Mouse (Mus musculus): ENCODE results near the gene Thap7.

The Thap7 gene

DNA sequence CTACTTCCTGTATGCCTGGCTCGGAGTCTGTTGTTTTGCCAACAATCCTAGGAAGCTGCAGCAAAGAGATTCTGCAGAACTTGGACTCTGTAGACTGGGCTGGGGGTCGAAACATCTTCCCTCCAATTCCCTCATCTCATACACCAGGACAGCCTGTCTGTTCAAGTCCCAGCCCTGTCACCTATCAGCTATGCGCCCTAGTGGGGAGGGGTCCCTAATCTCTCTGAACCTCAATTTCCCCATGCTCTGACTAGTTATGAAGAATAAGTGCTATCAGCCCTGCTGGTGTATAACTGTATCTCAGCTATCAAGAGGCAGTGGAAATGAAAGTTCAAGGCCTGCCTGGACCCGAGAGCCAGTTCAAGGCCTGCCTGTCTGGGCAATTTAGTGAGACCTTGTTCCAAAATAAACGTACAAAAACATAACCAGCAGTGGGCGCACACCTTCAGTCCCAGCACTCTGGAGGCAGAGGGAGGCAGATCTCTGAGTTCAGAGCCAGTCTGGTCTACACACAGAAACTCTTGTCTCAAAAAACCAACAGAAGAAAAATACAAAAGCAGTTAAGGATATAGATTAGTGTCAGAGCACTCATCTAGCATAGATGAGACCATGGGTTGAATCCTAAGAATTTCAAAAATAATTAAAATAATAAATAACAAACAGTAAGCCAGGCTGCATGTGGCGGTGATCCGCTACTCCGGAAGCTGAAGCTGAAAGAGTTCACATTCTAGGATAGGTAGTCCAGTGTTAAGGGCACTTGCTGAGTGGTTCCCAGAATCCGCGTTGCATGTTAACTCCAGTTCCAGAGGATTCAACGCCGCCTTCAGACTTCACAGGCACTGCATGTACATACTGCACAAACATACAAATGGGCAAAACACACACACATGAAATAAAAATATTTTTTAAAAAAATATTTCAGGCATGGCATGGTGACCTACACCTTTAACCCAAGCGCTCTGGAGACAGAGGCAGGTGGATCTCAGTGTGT lies 42.2 kb downstream of the Thap7 start:
- DNase-seq = no peak

DNA sequence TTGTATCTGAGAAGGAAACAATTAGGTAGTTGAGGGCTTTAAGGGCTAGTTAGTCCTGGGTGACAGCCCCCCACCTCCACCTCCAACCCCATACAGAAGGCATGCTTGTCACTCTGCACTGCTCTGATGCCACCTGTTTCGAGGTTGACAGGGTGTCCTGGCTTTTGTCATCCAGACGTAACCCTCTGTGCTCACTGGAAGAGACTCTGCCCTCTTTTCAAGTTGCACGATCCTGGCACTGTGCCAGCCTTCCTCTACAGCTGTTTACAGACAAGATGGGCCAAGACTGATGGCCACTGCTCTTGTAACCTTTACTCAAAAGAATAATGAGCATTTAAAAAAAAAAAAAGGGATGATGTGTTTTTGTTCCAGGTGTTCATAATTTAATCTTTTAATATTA lies 44.4 kb downstream of the Thap7 start:
- DNase-seq = no peak

DNA sequence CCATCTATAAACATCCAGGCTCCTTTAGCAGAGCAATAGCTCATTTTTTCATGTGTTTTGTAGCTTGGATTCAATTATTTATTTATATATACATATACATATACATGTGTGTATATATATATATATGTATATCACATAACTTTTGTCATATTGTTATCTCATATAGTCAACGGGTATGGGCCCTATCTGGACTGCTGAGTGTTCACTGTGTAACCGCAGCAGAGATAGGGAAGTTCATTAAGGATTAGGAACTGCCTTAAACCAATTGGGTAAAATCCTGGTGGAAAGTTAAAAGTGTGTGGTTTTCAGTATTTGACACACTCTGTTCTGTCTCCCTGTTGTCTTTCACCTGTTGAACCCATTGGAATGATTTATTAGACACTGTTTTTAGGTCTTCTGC lies 49.5 kb downstream of the Thap7 start:
- DNase-seq = no peak

DNA sequence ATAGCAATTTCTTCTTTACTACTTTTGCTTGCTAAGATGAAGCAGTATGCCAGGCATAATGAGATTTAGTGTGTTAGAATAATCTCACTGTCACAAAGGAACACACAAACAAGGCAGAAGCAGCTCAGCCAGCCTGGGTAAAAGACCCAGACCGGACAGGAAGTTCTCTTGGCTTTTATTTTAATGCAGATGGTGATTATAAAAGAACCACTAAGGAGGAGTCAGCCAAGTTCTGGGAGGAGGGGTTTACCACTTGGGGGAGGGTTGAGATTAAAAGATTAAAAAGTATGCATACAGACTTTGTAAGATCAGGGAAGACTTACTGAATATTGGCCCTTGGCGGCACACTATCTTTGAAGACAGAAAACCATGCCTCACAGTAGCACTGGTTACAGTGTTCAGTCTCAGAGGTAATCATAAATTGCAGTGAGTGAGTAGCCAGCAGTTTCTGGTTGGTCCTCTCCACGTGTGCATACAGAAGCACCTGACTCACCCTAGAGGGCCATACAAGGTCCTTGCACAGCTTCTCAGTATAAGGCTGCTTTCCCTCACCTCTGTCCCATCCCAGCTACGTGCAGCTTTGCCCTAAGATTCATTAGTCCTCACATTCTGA lies 52.5 kb downstream of the Thap7 start:
- no peak for DNase-seq
